9 mouse cellular contexts compared by ENCODE assay signal in genomic region chr19:53312336-53312871, GRCm38 (mm10). TPM values are rescaled to one million over a fixed set of nuclear protein-coding genes. Genes with fewer than 3 reads are reported as not detected.
DNase-seq lines count a peak whose midpoint lies in the region; ATAC-seq lines count a peak whose summit lies in the region.
"Had no signal": no experiment of that assay in that cellular context is flagged by ENCODE, and none has a peak within 500 bp of the region (broad histone marks: within the 10 kb centered on the region; RNA-seq: fewer than 3 reads in every experiment).

No protein-coding gene starts in this region.

- H3K36me3 ChIP-seq in hindbrain, embryonic 13.5 days, result no peaks in the 10 kb centered on the region

- H3K9ac ChIP-seq in hindbrain, embryonic 13.5 days, result peak overlapping the region; percentile 93

- peak overlapping the region; percentile 80 for H3K4me2 ChIP-seq in hindbrain, embryonic 13.5 days

- peak; percentile 14 for ATAC-seq in hindbrain, embryonic 13.5 days (ENCODE audit: low FRiP score)
- ATAC-seq in activated CD4-positive, CD25-positive, alpha-beta regulatory T cell, adult 4 months, result no peak

- peak overlapping the region; percentile 98 for H3K27ac ChIP-seq in hindbrain, embryonic 13.5 days

- DNase-seq in Muller cell, postnatal 12 days (ENCODE audit: inconsistent ontology term), result peak; percentile 72
- peak; percentile 55 to 68 for DNase-seq in cerebellum, adult 18-20 months
- peak; percentile 49 for DNase-seq in forelimb bud, embryonic 11.5 days (ENCODE audit: low read depth, low spot score)
- peak; percentile 52 to 66 for DNase-seq in layer of hippocampus, postnatal 36 days
- DNase-seq in lung, postnatal 36 days, result peak; percentile 69
- peak; percentile 70 to 78 for DNase-seq in right cerebral cortex, postnatal 10 days (ENCODE audit: low spot score in 2 of 2)

- WGBS in hindbrain, embryonic 13.5 days, result 0% methylated on average over 25 of the region's 26 CpGs

- no peaks in the 10 kb centered on the region for H3K27me3 ChIP-seq in hindbrain, embryonic 13.5 days

- H3K4me1 ChIP-seq in hindbrain, embryonic 13.5 days (replicated peaks), result peaks cover 37% of the 10 kb centered on the region

- H3K9me3 ChIP-seq in hindbrain, embryonic 13.5 days, result no peaks in the 10 kb centered on the region

- H3K4me3 ChIP-seq in hindbrain, embryonic 13.5 days, result peak overlapping the region; percentile 98

RNA-seq across cellular contexts. Expression of gene Mxi1, which starts 2.1 kb away (rescaled TPM):
- polyA plus RNA-seq in hindbrain, embryonic 13.5 days (2015; fragmentation: Nextera tagmentation; extraction: Ambion mirVana), result 39.7 and 54.5 TPM in 2 replicates
- total RNA-seq in layer of hippocampus, postnatal 36 days (2021), result 10 to 100 TPM; 60.8 to 67.3 TPM
- 1 to 10 TPM; 4.7 to 4.9 TPM for polyA plus RNA-seq in activated CD4-positive, CD25-positive, alpha-beta regulatory T cell, adult 4 months (2017; shearing (Covaris generic))

RNA-seq across cellular contexts. Expression of gene Gm10197, which starts 59.2 kb away (rescaled TPM):
- not detected in 2 replicates for polyA plus RNA-seq in hindbrain, embryonic 13.5 days (2015; fragmentation: Nextera tagmentation; extraction: Ambion mirVana)
- total RNA-seq in layer of hippocampus, postnatal 36 days (2021), result not detected
- polyA plus RNA-seq in activated CD4-positive, CD25-positive, alpha-beta regulatory T cell, adult 4 months (2017; shearing (Covaris generic)), result not detected
- total RNA-seq: left cerebral cortex, postnatal 10 days had no signal
